Mouse (Mus musculus) erythroblast, adult 5-6 weeks (primary cell): Measurements from ENCODE around the gene Lpin2. TPM values are rescaled to one million over a fixed set of nuclear protein-coding genes. Genes with fewer than 3 reads are reported as not detected.

Source experiments
- ATAC-seq: replicated peaks from 2 replicates; pipeline ENCODE4 v1.8.0; 2016; ENCODE audit warnings: moderate number of reproducible peaks, mild to moderate bottlenecking, moderate TSS enrichment, inconsistent platforms; ENCODE audit not compliant: poor library complexity, low FRiP score, severe bottlenecking
- total RNA-seq, 2 experiments: library from RNA; stranded (forward) in 1 of 2; stranded (reverse) in 1 of 2; fragments of 150-400 nt in 1 of 2; fragments of 200-764, 138-1000 nt in 1 of 2; gene quantifications; 2 replicates each; pipeline versions ENCODE4 v1.2.3 to v1.2.4; 2015 to 2017; ENCODE audit warnings: low replicate concordance in 2 of 2

Gene Lpin2
- total RNA-seq, 2 experiments from 2014 or later, result 751 to 1,646 TPM

- ATAC-seq, result peak; percentile 14; the same call in 1 of the 2 replicates
These were observed 71.7 kb downstream of the Lpin2 start for GRCm38 (mm10) chr17:71254106-71254505.

GRCm38 (mm10) chr17:71254736-71255135 lies 72.4 kb downstream of the Lpin2 start:
- ATAC-seq, result no peak

DNA sequence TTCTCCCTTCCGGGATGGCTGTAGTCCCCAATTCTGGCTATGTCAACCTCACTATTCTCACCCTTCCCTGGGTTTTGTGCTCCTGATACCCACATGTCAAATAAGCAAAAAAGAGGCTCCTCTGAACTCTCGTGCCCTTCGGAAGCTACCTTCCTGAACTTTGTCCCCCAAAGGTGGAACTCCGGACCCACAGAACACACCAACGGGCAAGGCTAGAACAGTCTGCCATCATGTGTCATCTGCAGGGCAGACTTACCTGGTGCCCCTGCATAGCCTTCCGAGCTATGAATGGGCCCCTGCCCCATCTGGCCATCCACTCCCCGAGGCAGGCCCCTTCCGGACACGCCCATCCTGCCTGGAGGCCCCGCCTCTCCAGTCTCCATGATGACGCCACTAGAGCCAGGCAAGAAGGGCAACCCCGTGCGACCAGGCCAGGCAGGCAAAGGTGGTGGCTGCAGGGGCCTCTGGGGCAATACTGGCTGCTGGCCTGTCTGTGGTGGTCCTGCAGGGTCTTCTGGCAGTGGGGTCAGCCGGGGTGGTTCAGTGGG lies 73.8 kb downstream of the Lpin2 start:
- no peak for ATAC-seq

- no peak for ATAC-seq
These were observed 74.6 kb downstream of the Lpin2 start for GRCm38 (mm10) chr17:71256806-71257536.

- ATAC-seq, result peak; percentile 87
These were observed 77.4 kb downstream of the Lpin2 start for GRCm38 (mm10) chr17:71259727-71260126.

DNA sequence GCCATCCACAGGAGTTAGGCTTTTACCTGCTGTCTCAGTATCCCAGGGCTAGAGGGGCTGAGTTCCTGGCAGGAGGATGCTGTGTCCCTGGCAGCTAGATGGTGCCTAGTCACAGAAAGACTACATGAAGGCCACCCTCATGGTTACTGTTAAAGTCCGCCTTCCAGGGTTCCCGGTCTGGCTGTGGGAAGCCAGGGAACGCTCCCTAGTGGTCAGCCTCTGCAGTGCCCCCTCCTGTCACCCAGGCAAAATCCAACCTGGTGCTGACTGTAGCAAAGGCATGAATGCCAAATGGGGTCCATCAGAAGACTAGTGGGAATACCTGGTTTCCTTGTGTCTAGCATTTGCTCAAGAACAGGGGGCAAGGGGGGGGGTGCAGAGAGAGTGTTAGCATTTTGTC lies 78.3 kb downstream of the Lpin2 start:
- ATAC-seq, result no peak

GRCm38 (mm10) chr17:71263136-71263535 lies 80.8 kb downstream of the Lpin2 start:
- no peak for ATAC-seq

- no peak for ATAC-seq
These were observed 82.4 kb downstream of the Lpin2 start for GRCm38 (mm10) chr17:71264739-71265138.

DNA sequence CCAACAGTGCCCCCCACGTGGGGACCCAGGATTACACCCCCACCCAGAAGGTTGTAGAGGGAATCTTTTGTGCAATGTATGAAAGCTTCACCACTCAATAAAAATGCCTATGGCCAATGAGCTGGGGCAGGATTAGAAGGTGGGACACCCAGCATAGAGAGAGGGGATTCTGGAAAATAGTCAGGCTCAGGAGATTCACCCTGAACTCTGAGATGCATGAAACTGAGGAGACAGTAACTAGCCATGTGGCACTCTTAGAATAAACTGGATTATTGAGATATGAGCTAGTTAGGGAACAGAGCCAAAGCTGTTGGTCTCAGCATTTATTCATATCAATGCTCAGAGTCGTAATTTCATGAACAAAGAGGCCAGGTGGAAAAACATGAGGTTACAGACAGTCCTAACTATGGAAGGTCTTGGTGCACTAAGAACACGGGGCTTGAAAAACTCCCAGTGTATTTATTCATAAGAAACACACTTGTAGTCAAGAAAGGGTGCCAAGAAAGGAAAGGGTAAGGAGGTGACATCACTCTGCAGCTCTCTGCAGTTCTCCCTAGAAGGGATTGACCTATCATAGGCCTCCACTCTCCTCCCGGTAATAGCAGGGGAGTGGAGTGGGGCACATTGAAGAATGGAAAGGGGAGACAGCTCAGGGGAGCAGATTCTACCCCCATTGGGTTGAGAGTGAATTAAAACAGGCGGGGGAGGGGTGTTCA lies 83.1 kb downstream of the Lpin2 start:
- peak; percentile 45 for ATAC-seq

- ATAC-seq, result no peak
These were observed 85.0 kb downstream of the Lpin2 start for GRCm38 (mm10) chr17:71267374-71267773.

DNA sequence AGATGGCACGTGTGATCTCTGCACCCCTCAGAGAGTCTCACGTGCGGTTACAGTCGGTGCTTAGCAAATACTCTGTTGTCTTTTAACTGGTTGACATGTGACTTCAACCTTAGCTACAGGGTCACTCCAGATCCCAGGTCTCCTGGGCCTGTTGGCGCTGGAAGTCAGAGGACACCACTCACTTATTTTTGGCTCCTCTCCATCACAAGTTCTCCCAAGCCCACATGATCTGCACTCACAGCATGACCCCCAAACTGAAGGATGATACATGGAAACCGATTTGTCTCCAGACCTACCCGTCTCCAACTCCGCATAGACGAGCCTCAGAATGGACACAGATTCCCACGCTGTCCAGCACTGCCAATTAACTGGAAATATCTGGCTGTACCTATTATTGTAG lies 85.8 kb downstream of the Lpin2 start:
- peak; percentile 14 for ATAC-seq

GRCm38 (mm10) chr17:71268599-71268998 lies 86.2 kb downstream of the Lpin2 start:
- peak; percentile 75 for ATAC-seq

DNA sequence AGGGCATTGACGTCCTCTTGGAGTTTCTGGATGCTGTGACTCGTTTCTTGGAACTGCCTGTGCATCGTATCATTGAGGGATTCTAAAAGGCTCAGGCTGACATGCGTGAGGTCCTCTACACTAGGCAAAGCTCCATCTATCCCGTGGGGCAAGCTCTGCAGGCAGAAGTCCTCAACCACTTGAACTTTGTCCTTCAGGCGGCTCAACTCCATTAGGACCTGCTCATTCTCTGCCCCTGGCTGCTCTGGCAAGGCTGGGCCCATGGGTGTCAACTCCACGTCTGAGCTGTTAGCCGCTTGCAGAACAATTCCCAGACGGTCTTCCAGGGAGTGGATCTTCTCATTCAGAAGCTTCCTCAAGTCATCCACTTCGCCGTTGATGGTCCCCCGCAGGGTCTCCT lies 91.5 kb downstream of the Lpin2 start:
- ATAC-seq, result no peak

DNA sequence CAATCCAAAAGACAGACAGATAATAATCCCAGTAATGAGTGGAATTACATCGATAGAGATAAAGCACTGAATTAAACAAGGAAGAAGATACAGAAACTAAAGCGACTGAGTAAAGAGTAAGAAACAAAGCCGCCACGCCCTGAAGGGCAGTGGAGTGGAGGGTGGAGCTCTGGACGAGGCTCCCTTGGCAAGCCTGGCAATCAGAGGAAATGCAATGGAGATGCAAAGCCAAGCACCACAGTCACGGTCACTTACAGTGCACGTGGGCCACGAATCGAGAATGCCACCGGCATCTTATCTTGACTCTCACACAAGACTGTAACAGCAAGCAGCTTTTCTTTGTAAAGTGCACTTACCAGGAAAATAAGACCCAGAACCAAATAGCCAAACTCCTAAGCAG lies 94.4 kb downstream of the Lpin2 start:
- peak; percentile 84 for ATAC-seq

DNA sequence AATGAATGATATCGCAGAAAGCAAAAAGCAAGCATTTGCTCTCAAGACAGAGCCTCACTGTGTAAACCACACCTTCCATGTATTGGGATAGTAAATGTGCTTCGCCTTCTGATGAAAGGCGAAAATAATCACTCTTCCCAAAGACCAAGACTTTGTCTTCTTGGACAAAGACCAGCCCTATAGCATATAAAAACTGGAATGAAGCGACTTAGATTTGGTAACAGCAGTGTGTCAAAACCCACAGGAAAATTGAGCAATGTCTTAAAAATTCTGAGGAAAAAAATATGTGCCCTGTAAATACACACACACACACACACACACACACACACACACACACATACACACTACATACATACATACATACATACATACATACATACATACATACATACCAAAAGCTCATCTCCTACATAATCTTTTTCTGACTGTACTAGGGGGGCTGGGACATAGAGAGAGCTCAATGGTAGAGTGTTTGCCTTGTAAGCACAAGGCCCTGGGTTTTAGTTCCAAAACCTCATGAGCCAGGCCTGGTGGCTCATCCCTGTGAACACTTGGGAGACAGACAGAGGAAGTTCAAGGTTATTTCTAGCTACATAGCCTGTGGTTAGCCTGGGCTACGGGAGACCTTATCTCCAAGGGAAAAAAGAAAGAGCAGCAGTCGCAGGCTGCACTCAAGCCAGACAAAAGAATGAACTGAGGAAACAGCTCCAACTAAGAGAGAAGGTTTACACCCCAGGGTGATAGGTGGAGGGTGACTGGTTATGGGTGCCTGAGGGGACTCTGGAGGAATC lies 95.5 kb downstream of the Lpin2 start:
- no peak for ATAC-seq

DNA sequence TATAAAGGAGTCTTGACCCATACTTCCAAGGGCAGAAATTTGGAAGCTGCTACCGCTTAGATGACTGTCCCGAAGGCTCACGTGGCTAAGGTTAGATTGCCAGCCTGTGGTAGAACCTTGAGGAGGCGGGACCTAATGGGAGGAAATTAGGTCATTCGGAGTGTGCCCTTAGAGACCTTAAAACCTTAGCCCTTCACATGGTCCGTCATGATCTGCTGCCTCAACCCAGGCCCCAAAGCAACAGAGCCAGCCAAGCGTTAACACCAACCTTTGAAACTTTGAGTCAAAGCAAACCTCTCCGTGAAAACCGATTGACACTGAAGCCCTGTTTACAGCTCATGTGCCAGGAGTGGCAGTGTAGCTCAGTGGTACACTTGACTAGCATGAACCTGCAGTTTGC lies 100.4 kb downstream of the Lpin2 start:
- no peak for ATAC-seq

- no peak for ATAC-seq
These were observed 100.9 kb downstream of the Lpin2 start for GRCm38 (mm10) chr17:71283237-71283636.

GRCm38 (mm10) chr17:71284890-71285289 lies 102.5 kb downstream of the Lpin2 start:
- peak; percentile 66 for ATAC-seq

- ATAC-seq, result peak; percentile 80
These were observed 103.6 kb downstream of the Lpin2 start for GRCm38 (mm10) chr17:71285929-71286328.

- ATAC-seq, result no peak
These were observed 105.2 kb downstream of the Lpin2 start for GRCm38 (mm10) chr17:71287586-71287985.
